Mouse (Mus musculus): ENCODE results near the gene Crlf1.

Gene Crlf1

GRCm38 (mm10) chr8:70492664-70493640, at the start of gene Crlf1:
Gene Crlf1, plus strand, starts transcription at chr8:70493158.
- DNase-seq (ENCODE audit: low spot score in 2 of 2): no peak

DNA sequence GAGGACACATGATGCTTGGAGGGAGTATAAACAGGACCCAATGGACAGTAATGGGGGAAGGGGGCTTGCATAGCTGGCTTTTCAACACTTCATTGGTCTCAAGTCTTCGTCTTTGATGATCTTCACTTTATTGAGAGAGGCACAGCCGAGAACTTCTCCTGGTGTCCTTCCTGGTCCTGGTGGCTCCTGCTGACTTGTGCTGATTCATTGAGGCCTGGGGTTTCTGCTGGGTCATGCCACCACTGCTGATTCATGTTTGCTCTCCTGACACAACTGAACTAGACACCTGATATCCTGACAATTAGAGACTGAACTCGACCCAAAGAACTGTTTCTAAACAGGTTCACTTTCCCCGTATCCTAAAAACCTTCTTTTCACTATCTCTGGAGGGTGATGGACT, 49.6 kb upstream of the Crlf1 start:
- DNase-seq (ENCODE audit: low spot score in 2 of 2): no peak

- no peak for DNase-seq (ENCODE audit: low spot score in 2 of 2)
These were observed 47.0 kb upstream of the Crlf1 start for GRCm38 (mm10) chr8:70445988-70446387.

- DNase-seq (ENCODE audit: low spot score in 2 of 2): no peak
These were observed 45.1 kb upstream of the Crlf1 start for GRCm38 (mm10) chr8:70447639-70448420.

- no peak for DNase-seq (ENCODE audit: low spot score in 2 of 2)
These were observed 40.6 kb upstream of the Crlf1 start for GRCm38 (mm10) chr8:70452196-70452966.

DNA sequence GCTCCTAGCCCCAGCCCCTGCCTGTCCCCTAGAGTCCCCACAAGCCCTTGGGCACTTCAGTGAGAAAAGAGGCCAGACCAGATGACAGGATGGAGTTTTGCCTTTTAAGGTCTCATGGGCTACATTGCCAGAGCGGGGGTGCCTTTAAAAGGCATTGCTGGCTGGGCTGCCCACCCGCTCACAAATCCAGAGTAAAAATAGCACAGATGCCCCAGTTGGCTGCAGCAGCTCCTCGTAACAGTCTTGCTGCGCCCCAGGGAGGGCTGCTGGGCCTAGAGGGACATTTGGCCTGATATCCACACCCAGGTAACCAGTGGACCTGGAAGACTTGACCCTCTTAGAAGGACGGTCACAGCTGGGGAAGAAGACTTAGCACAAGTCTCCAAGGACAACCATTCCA, 39.1 kb upstream of the Crlf1 start:
- no peak for DNase-seq (ENCODE audit: low spot score in 2 of 2)

GRCm38 (mm10) chr8:70456996-70457395, 36.0 kb upstream of the Crlf1 start:
- DNase-seq (ENCODE audit: low spot score in 2 of 2): no peak

- no peak for DNase-seq (ENCODE audit: low spot score in 2 of 2)
These were observed 35.1 kb upstream of the Crlf1 start for GRCm38 (mm10) chr8:70457882-70458281.

GRCm38 (mm10) chr8:70458462-70458861, 34.5 kb upstream of the Crlf1 start:
- no peak for DNase-seq (ENCODE audit: low spot score in 2 of 2)

- no peak for DNase-seq (ENCODE audit: low spot score in 2 of 2)
These were observed 33.3 kb upstream of the Crlf1 start for GRCm38 (mm10) chr8:70459636-70460035.

DNA sequence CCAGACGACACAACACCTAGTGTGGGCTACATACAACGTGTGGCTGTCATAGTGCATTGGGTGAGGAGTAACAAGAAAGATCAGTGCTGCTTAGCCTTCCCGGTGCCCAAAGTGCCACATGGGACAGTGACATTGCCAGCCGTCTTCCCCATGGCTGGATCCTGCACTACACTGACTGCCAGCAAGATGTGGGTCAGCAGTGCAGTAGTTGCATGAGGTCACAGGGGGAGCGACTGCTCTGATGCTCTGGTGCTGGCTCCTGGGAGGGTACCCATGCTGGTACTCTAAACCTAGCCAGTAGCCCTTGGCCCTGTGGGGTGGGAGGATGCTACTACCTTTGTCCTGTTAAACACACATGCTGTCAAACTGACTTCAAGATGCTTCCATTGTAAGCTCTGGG, 32.8 kb upstream of the Crlf1 start:
- no peak for DNase-seq (ENCODE audit: low spot score in 2 of 2)

GRCm38 (mm10) chr8:70460606-70461005, 32.4 kb upstream of the Crlf1 start:
- DNase-seq (ENCODE audit: low spot score in 2 of 2): no peak

DNA sequence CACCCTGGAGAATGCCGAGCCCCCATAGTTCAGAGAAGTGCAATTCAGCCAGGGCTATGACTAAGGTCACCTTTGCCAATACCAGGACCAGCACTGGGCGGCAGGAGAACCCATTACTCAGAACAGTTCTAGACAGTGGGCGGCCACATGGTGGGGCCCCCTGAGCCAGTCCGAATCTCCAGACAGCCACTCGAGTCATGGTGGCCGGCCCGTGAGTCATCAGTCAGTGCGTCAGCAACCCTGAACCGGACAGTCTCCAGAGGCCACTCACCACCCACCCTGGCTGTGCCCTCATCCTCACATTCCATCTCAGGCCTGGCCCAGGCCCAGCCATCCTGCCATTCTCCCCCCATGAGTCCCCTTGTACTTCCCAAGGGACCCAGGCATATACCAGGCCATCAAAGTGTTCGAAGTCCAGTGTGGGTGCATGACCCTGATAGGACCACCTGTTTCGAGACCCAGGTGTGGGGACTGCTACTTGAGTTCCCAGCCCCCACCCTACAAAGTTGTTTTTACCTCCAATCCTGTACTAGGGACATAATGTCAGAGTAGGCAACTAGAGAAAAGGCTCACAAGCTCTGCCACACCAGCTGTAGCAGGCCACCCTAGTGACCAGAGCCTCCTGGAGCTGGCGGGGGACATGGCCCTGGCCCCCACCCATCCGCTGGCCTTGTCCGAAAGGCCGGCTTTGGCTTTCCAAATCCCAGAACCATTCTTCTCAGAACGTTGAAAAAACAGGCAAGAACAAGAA, 31.0 kb upstream of the Crlf1 start:
- no peak for DNase-seq (ENCODE audit: low spot score in 2 of 2)

DNA sequence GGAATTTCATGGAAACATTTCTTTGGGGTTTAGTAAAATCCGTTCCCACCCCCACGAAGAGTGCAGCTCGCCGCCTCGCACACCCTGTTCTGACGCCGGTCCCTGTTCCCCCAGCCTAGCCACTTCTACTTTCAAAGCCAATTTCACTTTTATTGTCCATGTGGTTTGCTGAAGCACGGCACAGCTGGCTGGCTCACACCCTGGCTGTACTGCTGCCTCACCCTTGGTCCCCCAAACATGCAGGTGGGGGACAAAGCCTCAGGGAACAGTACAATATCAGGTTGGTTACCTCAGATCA, 30.5 kb upstream of the Crlf1 start:
- no peak for DNase-seq (ENCODE audit: low spot score in 2 of 2)

- no peak for DNase-seq (ENCODE audit: low spot score in 2 of 2)
These were observed 29.7 kb upstream of the Crlf1 start for GRCm38 (mm10) chr8:70463306-70463705.

- no peak for DNase-seq (ENCODE audit: low spot score in 2 of 2)
These were observed 28.8 kb upstream of the Crlf1 start for GRCm38 (mm10) chr8:70464162-70464561.

GRCm38 (mm10) chr8:70465701-70466100, 27.3 kb upstream of the Crlf1 start:
- no peak for DNase-seq (ENCODE audit: low spot score in 2 of 2)

DNA sequence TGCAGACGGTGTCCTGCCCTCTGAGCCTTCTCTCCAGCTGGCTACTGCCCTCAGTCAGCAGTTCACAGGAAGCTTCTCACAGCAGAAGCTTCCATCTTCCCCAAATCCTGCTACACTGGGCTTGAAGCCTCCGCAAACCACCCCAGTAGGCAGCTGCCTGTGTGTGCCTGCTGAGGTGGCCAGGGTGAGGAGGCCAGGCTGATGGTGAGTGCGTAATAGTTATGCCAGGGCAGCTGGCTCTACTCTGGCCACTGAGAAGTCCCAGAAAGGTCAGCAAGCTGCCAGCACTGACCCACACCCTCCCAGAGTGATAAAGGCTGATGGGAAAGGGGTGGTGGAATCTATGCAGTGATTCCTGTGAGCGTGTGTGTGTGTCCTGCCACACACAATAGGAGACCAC, 26.7 kb upstream of the Crlf1 start:
- DNase-seq (ENCODE audit: low spot score in 2 of 2): no peak

GRCm38 (mm10) chr8:70466771-70467170, 26.2 kb upstream of the Crlf1 start:
- no peak for DNase-seq (ENCODE audit: low spot score in 2 of 2)

DNA sequence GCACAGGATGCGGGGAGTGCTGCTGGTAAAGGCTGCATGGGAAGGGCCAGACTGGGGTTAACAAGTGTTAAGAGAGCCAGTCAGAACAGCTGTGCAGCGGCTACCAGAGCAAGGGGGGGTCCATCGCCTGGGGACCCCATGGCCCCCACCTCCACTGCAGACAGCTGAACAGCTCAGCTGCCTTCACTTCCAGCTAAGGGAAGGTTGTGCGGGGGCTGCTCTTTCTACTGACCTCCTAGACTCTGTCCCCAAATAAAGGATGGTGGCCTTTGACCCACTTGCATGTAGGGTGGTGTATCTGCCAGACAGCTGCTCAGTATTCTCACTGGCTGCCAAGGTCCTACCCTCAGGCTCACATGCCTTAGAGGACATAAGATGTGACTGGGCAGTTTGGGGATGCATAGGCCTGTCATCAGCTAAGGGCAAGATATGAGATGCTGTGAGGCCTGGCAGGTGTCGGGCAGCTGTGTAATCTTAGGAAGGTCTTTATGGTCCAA, 25.7 kb upstream of the Crlf1 start:
- DNase-seq (ENCODE audit: low spot score in 2 of 2): no peak

GRCm38 (mm10) chr8:70467907-70468306, 25.1 kb upstream of the Crlf1 start:
- no peak for DNase-seq (ENCODE audit: low spot score in 2 of 2)

Measured in urinary bladder, postnatal 4 days (tissue).